Mouse (Mus musculus) lung, postnatal 25 days (tissue): Measurements from ENCODE around the gene Rfx8.

Source experiments
- DNase-seq: peaks from one replicate; pipeline ENCODE4 v3.0.0; 2022; ENCODE audit warnings: low spot score

The Rfx8 gene

DNA sequence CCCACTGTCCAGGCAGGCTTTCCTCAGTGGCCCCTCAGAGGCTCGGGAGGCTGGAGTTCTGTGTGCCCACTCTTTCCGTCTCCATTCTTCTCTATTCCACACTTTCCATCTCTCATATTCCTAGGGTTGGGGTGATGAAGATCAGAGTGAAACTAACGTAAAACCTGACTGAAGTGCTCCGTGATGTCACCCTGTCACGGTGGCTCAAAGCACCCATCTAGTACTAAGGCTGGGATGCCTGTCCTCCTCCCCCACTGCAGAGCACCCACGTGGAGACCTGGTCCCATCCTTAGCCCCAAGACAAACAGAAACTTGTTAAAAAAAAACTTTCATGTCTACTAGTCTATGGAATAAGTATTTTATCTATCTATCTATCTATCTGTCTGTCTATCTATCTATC, 14.1 kb upstream of the Rfx8 start:
- no peak for DNase-seq

DNA sequence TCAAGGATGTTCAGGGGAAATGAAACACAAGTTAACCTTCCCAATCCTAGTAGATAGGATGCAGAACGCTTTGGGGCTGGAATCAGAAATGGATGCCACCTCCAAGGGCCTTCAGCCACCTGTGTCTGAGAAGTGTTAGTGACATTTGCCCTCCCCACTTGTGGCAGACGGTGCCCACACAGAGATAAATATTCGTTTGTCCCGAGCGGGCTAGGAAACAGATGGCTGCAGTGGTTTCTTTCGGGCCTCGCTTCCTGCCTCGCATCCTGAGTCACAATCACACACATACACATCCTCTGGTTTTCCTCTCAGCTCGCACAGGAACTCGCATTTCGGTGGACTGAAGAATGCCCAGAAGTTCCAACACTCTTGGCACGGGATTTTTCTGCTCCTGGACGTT, 13.5 kb upstream of the Rfx8 start:
- DNase-seq, result peak; percentile 64

DNA sequence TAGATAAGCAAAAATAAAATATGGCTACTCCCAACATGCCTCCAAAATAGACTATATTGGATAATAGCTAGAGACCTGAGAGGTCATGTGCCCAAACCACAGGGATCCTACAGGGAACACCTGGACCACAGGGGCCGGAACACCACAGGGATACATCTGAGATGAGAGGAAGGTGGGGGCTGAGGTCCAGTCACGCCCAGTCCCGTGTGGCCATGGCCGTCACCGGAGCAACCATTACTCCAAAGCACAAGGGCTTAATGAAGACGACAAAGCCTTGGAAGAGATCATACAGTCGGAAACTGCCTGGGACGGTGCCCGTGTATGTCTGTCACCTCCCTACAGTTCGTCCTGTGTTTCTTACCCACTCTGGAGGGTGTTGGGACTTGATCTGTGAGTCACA, 13.1 kb upstream of the Rfx8 start:
- DNase-seq, result no peak

DNA sequence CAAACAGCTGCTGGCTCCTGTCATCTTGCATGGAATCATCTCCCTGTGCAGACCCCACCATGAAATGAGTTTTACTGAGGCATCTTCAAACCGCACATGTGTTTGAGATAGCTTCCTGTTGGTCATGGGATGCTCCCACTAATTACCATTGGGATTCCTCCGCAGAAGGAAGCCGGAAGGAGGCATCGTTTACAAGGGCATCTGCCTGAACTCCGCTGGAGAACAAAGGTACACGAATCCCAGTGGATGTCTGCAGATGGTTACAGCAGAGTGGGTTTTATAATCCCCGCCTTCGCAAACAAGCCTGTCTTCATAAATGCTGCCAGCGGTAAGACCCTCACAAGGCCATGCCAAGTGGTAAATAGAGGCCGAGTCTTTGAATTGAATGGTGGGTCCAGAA, 11.3 kb upstream of the Rfx8 start:
- DNase-seq, result no peak

DNA sequence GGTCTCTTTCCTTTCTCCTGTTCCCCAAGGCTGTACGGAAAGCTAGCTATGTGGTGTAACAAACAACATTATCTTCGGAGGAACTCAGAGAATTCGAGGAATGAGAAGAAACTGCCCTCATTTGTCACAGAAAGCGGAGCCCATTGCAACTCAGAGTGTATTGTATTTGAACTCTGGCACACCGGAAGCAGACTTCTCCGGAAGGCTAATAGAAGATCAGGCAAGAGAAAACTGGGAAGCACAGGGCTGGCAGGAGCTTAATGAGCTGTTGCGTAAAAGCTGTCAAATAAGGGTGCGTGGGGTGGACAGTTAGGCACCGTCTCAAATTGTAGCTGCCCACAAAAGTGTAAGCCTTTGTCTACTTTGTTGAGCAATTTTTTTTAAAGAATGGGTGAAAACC, 10.7 kb upstream of the Rfx8 start:
- no peak for DNase-seq

DNA sequence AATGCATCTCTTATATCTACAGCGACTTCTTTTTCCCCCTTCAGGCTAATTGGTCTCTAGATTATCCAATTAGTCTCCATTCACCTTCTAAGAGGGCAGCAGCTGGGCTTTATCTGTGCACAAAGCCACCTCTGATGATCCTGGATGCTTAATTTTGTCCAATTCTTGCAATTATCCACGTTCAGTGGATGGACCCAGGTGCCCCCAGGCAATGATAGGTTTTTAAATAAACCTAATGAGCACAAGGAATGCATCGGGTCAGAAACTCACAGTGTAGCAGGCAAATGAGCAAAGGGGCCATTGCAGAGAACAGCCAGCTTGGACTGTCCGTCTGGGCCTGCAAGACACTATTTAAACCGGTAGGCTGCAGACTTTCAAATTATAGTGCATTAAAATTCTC, 10.1 kb upstream of the Rfx8 start:
- DNase-seq, result no peak

DNA sequence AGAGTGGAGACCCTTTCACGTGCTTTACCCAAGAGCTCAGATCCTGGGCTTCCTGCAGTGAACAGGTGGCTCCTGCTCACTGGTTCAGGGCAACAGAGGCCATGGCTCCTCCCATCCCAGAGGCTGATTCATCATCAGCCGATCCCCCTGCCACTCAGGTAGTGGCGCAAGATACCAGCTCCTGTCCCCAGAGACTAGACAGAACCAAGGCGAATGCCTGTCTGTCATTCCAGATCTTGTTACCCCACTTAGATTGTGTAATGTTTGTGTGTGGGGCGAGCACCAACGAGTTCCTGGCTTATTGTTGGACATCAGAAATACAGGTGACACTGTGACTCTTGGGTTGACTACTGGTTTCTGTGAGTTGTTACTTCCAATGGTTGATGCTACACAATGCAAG, 9.1 kb upstream of the Rfx8 start:
- no peak for DNase-seq

DNA sequence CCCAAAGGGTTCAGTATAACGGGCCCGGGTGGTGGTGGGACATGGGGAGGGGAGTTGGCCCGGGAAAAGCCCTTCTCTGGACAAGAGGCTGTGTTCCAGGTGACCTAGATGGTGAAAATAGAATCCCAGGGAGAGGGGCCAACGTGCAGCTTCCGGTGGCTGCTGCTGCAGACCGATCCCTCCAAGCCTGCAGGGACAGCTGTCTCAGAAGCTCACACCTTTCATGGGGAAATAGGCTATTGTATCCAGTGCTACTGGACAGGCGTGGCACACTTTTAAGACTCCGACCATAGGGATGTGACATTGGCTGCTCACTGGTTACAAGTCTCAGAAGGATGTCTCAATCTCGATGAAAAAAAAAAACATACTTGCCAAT, 542 bp upstream of the Rfx8 start:
- no peak for DNase-seq

DNA sequence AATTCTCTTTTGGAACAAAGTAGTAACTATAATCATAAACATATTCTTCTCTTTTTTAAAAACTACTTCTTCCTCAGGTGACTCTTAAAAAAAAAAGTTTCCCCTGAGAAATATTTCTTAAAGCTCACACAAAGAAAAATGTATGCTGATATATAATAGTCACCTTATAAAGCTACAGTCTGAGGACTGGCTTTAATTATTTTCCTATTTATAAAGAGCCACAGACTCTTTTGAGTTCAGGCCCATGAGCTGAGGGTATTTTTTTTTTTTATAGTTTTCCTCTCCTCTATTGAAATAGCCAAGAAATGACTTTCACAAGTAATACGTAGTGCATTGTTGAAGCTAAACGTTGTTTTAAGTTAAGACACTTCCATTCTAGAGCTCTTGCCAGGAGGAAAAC, 611 bp downstream of the Rfx8 start:
- no peak for DNase-seq

DNA sequence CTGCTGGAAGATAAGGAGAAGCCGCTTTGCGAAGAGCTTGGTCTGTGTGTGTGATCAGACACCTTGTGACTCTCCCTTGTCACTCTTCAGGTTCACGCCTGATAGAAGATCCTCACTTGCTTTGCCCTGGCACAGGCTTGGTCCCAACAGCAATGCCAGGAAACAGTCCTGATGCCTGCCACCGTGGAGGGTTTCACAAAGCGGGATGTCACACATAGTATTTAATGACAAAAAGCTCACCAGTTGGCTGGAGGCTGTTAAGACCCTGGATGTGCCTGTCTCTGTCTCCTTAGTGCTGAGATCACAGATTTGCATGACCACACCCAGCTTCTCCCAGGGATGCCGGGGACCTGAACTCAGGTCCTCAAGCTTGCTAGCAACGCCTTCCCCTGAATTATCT, 5.2 kb downstream of the Rfx8 start:
- no peak for DNase-seq

DNA sequence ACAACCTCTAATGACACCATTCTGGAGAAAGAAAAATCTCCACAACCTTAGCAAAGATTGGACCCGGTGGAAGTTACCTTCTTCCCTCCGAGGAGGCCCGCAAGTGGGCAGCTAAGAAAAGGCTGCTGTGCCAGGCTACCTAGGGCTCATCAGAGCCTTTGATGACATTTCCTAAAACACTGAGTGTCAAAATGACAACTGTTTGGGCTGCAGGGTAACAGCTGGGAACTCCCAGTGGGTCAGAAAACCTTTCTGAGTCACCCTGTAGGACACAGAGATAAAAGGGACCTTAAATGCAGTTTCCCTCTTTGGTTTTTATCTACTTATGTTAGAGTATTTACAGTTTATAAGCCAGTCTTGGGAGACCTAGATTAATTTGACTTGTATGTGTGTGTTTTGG, 6.1 kb downstream of the Rfx8 start:
- DNase-seq, result no peak

DNA sequence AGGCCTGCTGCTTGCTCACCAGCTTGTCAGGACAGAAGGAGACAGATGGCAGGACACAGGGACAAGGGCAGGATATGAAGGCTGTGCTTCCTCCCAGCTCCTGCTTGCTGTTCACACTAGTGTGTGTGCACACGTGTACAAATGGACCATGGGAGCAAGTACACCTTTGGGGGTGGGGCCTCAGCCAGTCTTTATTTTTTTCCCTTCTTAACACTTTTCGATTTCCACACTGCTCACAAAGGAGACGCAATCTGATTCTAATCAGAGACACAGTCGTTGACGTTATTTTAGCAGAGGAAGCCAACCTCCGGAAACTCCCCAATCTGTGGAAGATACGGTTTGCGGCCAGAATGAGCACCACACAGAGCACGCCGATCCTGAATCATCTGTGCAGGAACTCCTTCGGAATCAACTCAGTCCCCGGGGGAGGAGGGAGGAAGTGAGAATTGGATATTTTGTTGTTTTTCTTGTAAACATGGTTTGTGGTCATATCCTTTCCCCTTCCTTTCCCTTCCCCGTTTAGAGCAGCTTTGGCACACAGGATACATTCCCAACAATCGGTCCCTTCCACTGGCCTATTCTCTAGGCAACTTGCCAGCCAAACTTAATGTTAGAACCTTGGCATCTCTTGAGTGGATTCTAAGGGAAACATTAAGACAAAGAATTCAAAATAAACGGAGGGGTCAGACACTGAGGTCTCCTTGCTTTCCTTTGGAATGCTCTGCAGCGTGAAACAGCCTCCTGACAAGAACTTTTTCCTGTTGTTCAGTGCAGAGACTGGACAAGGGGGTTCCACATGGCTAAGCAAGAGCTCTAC, 6.7 kb downstream of the Rfx8 start:
- DNase-seq, result peak; percentile 88

DNA sequence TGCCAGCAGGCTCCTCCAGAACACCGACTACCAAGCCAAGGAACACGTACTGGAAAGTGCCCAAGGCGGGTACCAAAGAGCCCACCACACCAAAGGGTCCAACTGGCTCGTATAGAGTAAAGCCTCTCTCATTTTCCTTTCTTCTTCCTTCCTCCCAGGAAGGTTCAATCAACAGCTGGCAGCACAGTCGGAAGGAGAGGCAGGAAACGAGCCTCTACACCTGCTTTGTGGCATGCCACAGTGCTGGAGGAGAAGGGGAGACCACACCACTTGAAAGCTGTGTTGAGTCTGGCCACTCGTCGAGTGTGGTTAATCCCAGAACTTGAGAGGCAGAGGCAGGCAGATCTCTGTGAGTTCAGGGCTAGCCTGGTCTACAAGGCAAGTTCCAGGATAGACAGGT, 7.5 kb downstream of the Rfx8 start:
- no peak for DNase-seq

DNA sequence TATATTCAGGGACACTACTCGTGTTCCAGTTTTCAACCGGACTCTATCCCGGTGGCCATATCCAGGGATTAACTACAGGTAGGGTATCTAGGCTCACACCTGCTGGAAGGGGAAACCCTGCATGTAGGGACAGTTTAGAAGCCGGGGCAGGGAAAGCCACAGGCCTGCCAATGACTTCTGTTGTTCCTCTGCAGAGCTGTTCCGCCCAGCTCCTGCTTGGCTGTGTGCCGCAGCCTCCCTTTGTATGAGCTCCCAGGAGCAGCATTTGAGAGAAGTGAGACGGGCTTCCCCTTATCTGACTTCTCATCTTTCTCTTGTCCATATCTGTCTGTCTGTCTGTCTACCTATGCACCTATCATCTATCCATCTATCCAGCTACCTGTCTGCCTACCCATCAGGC, 8.5 kb downstream of the Rfx8 start:
- peak; percentile 60 for DNase-seq

DNA sequence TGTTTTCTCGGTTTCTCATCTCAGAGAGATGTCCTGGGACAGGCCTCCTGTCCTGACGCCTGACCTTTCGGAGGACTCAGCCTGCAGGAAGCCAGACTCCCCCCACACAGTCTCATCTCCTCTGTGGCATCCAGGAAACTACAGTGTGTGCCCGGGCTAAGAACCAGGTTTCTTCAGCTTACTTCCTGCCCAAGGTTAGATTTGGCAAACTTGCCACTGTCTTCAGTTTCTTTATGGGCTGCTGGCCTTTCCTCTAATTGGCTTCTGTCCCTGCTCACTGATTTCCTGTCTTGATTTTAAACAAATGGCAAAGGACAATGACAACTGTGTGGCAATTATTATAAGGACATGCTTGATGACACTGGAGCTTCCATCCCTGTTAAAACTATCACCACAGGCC, 10.2 kb downstream of the Rfx8 start:
- peak; percentile 82 for DNase-seq

DNA sequence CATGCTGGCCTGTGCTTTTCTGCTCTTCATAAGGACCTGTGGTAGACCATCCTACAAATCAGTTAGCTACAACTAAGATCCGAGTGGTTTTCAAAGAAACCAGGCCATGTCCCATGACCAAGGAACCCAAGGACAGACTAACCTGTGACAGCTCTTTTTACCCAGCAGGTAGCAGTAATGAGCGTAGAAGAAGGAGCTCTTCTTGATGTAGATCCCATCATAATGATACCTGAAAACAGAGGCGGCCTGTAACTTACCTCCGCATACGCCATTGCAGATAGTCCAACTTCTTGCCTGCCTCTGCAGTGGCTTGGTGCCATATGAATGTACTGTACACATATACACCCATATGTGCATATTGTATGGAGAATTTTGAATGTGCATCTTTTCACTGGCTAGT, 10.8 kb downstream of the Rfx8 start:
- no peak for DNase-seq

DNA sequence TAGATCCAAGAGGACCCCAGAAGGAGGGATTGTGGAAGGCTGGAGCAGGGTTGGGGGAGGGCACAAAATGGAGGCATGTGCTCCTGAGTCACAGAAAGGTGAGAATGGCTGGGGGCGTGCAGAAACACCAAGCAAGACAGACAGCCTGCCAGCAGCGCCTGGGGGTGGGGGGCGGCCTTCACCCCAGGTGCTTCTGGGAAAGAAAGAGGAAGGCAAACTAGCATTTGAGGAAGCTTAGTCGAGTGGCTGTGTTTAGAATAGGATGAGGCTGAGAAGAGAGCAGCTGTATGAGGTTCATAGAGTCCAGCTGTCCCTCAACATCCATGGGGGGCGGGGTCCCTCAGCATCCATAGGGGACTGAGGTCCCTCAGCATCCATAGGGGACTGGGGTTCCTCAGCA, 12.0 kb downstream of the Rfx8 start:
- no peak for DNase-seq

DNA sequence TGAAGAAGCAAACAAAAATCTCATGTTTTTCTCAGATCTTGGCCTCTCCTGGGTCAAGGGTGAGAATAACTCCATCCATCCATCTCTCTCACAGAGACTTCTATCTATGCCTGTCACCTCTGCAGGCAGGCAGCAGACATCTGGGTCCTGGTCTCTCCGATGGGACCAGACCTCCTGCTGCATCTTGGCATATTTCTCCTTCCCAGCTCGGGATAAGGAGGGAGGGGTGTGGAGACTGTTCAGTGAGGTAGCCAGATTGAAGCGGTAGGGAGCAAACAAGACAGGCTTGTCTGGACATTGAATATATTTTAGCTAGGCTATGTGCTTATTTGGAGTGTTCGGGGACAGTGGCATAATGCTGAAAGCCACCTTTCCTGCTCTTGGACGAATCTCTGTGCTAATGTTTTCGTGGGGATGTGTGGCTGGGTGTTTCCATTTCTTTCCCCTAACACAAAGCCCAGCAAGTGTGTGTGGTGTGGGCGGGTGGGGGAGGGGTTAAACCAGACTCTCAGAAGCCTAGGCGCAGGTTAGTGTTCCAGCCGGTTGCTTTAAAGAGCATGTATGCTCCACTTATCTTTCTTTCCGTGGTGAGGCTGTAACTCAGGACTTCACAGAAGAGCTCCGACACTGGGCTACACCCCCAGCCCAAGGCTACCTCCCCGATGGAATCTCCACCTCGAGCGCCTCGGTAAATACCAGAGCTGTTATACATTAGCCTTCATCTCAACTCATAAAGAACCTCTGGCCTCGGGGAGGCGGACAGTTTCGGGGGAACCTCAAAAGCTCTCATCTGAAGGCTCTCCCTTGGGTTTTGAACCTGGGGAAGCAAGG, 18.4 kb downstream of the Rfx8 start:
- DNase-seq, result no peak

DNA sequence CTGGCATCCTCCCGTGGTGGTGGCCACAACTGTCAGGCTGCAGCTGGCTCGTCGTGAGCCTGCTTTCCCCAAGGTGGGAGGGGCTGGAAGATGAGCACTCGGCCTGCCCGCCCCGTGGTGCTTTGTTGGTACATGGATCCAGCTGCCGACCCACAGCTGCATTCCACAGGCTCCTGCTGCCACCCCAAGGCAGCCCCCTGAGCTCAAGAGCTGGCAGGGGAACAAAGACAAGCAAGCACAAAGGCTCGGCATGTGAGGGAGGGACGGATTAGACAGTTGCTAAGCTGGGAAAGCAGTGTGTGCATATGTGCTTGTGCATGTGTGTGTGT, 19.6 kb downstream of the Rfx8 start:
- no peak for DNase-seq

DNA sequence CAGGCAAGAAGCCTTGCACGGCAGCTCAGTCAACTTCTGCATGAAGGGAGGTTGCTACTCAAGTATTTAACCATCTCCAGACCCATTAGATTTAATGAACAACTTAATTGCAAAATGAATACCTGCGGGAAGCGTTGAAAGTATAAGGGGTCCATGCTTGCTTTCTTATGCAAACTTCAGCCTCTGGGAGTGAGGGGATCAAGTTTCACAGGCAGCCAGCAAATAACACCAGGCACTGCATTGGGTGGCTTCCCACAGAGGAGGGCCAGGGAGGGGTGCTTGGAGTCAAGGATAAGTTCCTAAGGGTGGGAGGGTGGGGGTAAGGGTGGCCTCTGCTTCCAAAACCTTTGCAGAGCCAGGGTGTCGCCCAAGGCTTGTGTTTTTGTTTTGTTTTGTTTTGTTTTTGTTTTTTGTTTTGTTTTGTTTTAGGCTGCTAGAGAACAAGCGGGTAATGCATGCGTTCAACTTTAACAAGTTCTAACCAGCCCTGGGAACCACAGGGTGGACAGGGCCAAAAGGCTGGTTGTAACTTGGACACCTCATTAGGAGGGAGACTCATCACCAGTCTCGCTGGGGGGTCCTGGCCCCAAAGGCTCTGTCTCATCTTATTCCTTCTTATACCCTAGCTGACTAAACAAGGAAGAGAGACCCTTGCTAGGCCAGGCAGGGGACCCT, 20.1 kb downstream of the Rfx8 start:
- no peak for DNase-seq

DNA sequence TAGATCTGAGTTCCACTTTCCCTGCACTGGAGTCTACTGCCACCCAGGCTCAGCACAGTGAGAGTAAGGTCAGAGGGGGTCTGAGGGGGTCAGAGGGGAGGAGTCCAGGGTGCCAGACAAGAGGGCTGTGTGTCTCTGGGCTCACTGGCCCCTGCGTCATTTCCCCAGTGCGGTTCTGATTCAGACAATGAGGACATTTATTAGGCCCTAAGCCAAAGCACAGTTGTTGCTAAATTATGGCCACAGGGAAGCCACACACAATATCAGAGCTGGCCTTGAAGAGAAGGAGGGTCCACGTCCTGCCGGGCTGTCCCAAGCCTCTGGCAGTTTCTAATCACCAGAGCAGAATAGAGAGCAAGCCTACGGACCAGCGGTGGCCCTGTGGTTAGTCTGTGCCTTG, 22.3 kb downstream of the Rfx8 start:
- peak; percentile 70 for DNase-seq

DNA sequence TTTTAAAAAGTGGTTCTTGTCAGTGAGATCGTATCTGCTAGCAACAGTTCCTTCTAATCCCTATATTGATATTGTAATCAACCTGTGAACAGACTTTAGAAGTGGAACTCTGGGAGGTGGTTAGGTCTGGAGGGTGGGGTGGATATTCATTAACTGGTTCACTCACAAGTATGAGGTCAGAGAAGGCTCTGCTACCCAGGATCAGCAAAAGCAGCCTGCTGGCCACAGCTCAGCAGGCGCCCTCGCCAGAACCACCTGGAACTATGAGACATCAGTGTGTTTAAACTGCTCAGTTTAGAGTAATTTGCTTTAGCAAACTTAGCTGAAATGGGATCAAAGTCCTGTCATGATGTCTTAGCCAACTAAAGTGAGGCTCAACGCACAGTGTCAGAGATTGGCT, 25.6 kb downstream of the Rfx8 start:
- DNase-seq, result no peak

DNA sequence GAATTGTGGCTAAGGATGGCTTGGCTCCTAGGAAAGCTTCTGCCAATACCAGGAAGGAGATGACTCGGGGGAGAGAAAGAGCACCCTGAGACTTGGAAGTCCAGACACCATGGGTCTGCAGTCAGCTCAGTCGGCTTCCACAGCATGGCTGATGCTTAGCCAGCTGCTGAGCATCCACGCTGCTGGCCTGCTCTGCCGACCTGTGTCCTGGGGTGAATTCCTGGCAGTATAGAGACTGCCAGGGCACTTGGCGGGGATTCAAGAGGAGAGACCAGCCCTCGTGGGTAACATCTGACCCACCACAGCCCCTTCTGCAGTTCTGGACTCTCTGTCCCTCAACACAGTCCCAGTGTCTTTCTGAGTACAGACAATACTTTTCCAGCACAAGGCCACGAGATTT, 26.0 kb downstream of the Rfx8 start:
- DNase-seq, result no peak
